Mouse (Mus musculus) midbrain, embryonic 10.5 days (tissue): ENCODE measurements around the gene Rdh1. TPM values are rescaled to one million over a fixed set of nuclear protein-coding genes. Genes with fewer than 3 reads are reported as not detected.
"Not testable (repeated sequence)": the region's sequence is repeated elsewhere in the genome, so short reads cannot be mapped to it uniquely, and the experiment has no call there.

Experiments used
- DNase-seq: peaks from one replicate; pipeline ENCODE4 v3.0.0-alpha.2; 2017; ENCODE audit warnings: low spot score
- H3K27ac ChIP-seq: fragments of 300-500 bp; sonication (generic); replicated peaks from 2 replicates; pipeline ENCODE4 v1.5.1; 2016; ENCODE audit warnings: mild to moderate bottlenecking
- H3K27me3 ChIP-seq: fragments of 300-500 bp; sonication (generic); 2 replicates; pipeline ENCODE4 v1.6.1; 2016; ENCODE audit warnings: low read depth, mild to moderate bottlenecking; ENCODE audit not compliant: poor library complexity, severe bottlenecking
- H3K36me3 ChIP-seq: fragments of 300-500 bp; sonication (generic); 2 replicates; pipeline ENCODE4 v1.6.1; 2016; ENCODE audit warnings: mild to moderate bottlenecking, moderate library complexity
- H3K4me1 ChIP-seq: fragments of 300-500 bp; sonication (generic); 2 replicates; pipeline ENCODE4 v1.6.1; 2016
- H3K4me3 ChIP-seq: fragments of 300-500 bp; sonication (generic); 2 replicates; pipeline ENCODE4 v1.5.1; 2016; ENCODE audit warnings: mild to moderate bottlenecking, moderate library complexity
- H3K9me3 ChIP-seq: fragments of 300-500 bp; sonication (generic); replicated peaks from 2 replicates; pipeline ENCODE4 v1.6.1; 2016; ENCODE audit warnings: mild to moderate bottlenecking
- WGBS: fragments of 180-500 bp; shearing (Covaris S2); methylation state at CpG from one replicate; pipeline ENCODE4 v1.1.7; 2016; 5-methylcytosine and 5-hydroxymethylcytosine counted together
- polyA plus RNA-seq: library from polyadenylated mRNA; unstranded; fragments of >200 nt; fragmentation: Nextera tagmentation; extraction: Ambion mirVana; gene quantifications from 2 replicates; pipeline ENCODE4 v1.2.1, GENCODE M21; 2016

The Rdh1 gene
- polyA plus RNA-seq, 1 experiment from 2014 or later, result 0.02 TPM

DNA sequence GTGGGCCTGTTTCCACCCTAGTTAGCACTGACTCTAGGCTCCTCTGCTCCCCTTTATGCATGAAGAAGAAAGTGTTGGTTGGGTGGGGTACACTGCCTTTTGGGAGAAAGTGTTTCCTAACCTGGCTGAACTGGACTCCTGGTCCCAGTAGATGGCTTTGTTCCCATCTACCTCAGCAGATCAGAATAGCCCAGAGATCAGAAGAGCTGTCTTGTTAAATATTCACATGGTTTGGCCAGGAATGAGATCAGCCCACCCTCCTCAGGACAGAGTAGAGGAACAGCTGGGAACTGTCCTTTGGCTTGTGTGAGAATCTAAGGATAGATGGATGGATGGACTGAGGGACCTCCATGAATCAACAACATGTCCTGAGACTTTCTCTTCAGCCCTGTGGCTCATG, 56.4 kb downstream of the Rdh1 start:
- Histone ChIP-seq H3K36me3 (no peaks in the 10 kb centered on the region), H3K4me1 (no peaks in the 10 kb centered on the region), H3K27me3 (no peaks in the 10 kb centered on the region), H3K27ac (no peak overlapping the region), H3K4me3 (no peak overlapping the region), H3K9me3 (peaks cover 18% of the 10 kb centered on the region)
- no peak for DNase-seq

DNA sequence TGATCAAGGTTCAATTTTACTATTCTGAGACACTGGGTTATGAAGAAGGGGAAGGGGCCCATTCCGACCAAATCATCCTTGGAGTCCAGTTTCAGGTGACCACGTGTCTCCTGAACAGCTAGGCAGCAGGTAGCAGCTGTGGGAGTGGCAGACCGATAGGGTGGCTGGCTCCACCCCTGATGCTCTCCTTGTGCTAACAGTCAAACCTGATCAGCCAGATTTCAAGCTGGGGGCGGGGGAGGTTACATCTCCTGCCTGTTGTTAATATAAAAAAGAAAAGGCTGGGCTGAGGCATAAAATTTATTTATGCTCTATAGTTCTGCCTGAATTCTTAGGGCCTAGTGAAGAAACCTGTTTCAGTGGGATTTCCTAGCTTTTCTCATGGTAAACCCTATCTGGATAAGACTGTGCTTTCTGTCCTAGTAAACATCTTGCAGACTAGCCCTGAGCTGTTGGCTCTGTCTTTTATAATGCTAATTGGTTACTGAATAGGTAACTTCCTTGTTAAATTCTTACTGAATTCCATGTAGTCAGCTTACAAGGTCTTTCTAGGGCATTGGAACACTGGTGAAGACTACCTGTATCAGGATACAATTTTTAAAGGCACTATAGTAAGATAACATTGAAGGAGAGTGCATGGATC, 57.9 kb downstream of the Rdh1 start:
- 75% methylated on average over 4 of the region's 4 CpGs for WGBS
- not testable (repeated sequence) for H3K27ac ChIP-seq, H3K27me3 ChIP-seq, DNase-seq, H3K36me3 ChIP-seq, H3K4me3 ChIP-seq, H3K4me1 ChIP-seq
- peaks cover 20% of the 10 kb centered on the region for H3K9me3 ChIP-seq

Other genes with a start within 250 kb of the Rdh1 start
- 5.2 and 5.8 TPM in 2 replicates for gene Ndufa4l2, start 244.8 kb upstream of the Rdh1 start, polyA plus RNA-seq
- 107 and 121 TPM in 2 replicates for gene Shmt2, start 237.3 kb upstream of the Rdh1 start, polyA plus RNA-seq
- gene Nxph4, start 225.2 kb upstream of the Rdh1 start, polyA plus RNA-seq, result 19.4 and 27.2 TPM in 2 replicates
- gene Lrp1, start 138.6 kb upstream of the Rdh1 start, polyA plus RNA-seq, result 54.9 and 69.8 TPM in 2 replicates
- gene Stat6, start 116.7 kb upstream of the Rdh1 start, polyA plus RNA-seq, result 8.2 and 8.9 TPM in 2 replicates
- gene Nemp1, start 92.8 kb upstream of the Rdh1 start, polyA plus RNA-seq, result 9.0 TPM in 2 replicates
- 3.9 and 4.4 TPM in 2 replicates for gene Nab2, start 91.2 kb upstream of the Rdh1 start, polyA plus RNA-seq
- gene Myo1a, start 54.6 kb upstream of the Rdh1 start, polyA plus RNA-seq, result 0.41 and 0.69 TPM in 2 replicates
- gene Tac2, start 35.2 kb upstream of the Rdh1 start, polyA plus RNA-seq, result not detected in 2 replicates
- gene Zbtb39, start 20.2 kb upstream of the Rdh1 start, polyA plus RNA-seq, result 4.3 and 4.7 TPM in 2 replicates
- 0.32 and 0.40 TPM in 2 replicates for gene Gpr182, start 8.0 kb upstream of the Rdh1 start, polyA plus RNA-seq
- not detected in 2 replicates for gene Rdh16f1, start 66 bp downstream of the Rdh1 start, polyA plus RNA-seq
- 0.11 and 0.12 TPM in 2 replicates for gene Rdh9, start 16.7 kb downstream of the Rdh1 start, polyA plus RNA-seq
- gene Rdh16, start 41.4 kb downstream of the Rdh1 start, polyA plus RNA-seq, result not detected in 2 replicates
- gene Rdh19, start 90.2 kb downstream of the Rdh1 start, polyA plus RNA-seq, result not detected in 2 replicates
- gene Rdh16f2, start 106.8 kb downstream of the Rdh1 start, polyA plus RNA-seq, result not detected in 2 replicates
- not detected in 2 replicates for gene Rdh7, start 129.1 kb downstream of the Rdh1 start, polyA plus RNA-seq
- not detected in 2 replicates for gene Sdr9c7, start 138.8 kb downstream of the Rdh1 start, polyA plus RNA-seq
- gene Hsd17b6, start 247.9 kb downstream of the Rdh1 start, polyA plus RNA-seq, result not detected in 2 replicates